Mouse (Mus musculus) layer of hippocampus, adult 9-10 months (tissue): ENCODE measurements around the gene Spata13.
A peak's percentile ranks its signal among the peaks of the same experiment; 100 is the strongest.

Experiments used
- DNase-seq: peaks from one replicate; pipeline ENCODE4 v3.0.0; 2022; ENCODE audit warnings: low spot score

The Spata13 gene

DNA sequence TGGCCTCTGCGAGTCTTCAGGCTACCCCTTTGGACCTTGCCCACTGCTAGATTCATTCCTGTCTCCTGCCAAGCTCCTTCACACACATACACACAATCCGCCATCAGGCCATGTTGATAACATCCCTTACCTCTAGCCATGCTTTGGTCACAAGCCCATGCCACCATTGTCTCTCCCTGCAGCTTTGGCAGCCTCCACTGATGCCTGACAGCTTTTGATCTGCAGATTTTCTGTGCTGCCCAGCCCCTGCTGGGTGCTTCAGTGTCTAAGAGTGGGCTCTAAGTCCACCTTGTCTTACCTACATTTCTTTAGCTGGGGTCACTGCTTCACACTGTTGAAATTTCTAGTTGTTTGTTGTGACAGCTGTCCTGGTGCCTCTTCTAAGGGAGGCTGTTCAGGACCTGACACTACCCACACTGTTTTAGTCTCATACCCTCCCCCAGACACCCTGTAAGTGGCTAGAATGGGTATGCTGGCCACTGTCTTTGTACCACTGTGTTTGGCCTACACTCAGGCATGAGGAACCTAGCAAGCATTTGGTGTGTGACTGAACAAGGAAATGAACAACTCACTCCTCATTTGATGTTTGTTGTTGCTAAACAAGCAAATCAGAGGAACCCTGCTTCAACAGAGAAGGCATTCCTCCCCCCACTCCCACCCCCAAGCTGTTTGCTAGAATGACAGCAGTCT lies 43.0 kb downstream of the Spata13 start:
- no peak for DNase-seq

DNA sequence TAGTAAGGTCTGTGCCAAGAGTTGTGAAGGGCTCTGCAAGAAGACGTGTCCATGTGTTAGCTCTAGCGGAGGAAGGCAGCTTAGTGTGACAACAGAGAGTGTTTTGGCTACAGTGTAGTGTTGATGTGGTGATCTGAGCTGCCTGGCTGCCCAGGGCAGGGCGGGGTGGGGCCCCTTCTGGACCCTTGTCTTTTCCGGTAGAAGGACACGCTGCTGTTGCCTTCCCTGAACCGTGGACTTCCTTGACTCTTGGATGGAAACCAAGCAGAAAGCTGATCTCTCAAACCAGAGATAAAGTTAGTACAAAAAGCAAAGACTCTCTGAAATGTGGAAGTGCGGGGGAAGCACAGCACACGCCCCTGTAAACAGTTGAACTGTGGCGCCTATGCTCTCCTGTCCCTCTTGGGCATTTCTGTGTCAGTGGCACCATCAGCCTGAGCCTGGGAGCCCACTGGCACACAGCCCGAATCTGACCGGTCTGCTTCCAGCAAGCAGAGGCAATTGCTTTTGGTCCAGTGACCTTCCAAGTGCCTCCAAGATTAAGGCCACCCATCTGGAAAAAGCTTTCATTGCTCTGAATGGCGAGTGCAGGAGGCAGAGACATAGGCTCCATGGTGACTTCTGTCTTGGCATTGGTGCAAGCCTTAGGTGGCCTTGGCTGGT lies 48.7 kb downstream of the Spata13 start:
- no peak for DNase-seq

DNA sequence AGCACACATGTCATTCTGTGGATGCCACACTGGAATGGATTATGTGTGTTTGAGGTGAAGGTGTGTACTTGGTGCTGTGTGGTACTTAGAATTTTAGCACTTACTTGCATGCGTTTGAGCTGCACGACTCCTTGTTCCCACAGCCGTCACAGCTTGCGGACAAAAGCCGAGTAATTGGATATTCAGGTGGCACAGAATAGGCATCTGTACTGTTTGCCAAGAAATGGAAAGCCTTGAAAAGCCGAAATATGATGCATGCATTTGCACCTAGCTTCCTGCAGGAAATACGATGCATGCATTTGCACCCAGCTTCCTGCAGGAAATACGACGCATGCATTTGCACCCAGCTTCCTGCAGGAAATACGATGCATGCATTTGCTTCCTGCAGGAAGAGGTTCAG lies 50.2 kb downstream of the Spata13 start:
- no peak for DNase-seq

DNA sequence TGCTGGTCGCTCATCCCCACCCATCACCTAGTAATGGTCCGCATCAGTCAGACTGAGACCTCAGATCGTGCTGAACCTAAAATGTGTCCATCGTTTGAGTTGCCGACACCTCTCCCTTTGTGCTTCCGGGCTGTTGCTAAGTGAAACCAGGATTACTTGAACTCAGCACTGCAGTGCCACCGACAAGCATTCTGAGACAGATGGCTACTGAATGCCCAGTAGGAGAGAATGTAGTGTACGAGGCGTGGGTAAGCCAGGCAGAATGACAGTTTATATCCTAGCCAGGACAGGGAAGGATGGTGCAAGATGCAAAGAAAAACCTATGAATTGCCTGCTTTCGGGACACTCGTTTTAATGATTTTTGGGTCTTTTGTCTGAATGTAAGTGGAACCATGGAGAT lies 52.9 kb downstream of the Spata13 start:
- no peak for DNase-seq

DNA sequence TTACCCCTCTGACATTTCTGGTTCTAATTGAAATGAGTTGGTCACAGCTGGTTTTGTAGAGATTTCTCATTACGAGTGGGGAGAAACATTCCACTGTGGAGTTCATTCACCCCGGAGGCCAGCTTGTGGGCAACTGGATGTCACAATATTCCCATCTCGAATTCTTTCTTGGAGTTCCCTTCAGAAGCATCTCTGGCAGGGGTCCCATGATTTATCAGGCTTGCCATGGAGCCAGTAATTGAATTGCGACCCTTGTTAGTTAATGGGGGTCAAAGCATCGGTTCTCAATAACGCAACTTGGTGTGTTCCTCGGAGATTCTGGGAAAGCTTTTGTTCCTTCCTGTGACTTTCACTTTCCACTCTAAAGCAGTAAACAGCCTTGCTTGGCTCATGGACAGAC lies 53.4 kb downstream of the Spata13 start:
- no peak for DNase-seq

DNA sequence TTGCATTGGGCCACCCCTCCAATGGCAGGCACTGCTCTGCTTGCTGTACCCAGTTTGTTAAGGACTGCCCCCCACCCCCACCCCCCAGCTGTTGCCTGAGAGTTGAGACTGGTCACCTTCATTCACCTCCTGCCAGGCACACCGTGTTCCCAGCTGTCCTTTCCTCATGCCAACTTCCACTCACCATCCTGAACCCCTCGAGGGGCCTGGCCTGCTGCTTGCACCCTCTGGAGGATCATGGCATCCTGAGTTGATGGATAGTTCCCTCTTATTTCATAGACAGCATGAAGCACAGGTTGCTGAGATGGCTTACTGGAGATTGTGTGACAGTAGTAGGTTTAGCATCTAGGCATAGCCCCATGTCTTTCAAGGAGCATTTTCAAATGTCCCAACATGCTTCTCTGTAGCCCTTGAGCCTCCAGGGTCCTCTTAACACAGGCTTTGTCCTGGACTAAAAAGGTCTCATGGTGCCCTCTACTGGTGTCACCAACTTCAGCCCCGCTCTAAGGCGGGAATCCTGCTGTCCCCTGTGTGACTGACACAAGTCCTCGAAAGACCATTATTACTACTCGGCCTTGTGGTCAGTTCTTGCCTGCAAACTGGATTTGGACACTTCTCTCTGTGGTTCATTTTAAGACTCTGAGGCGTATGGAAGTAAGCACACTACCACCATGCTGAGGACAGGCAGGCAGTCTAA lies 54.9 kb downstream of the Spata13 start:
- DNase-seq, result no peak

DNA sequence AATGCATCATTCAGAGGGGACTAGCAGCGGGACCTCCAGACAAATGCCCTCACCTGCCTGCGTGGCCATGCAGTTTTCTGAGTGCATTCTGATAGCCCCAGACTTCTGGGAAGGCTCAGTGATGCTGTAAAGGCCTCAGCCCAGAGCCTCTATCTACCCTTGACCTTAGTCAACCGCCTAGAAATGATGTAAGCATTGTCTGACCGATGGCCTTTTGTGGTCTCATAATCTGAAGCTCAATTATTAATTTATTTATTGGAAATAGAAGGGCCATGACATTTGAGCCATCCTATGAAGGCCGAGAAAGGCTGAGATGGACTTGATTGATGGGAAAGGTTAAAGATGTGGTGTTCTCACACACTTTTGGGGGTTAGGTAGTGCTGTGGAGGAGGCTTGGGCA lies 56.0 kb downstream of the Spata13 start:
- DNase-seq, result no peak

DNA sequence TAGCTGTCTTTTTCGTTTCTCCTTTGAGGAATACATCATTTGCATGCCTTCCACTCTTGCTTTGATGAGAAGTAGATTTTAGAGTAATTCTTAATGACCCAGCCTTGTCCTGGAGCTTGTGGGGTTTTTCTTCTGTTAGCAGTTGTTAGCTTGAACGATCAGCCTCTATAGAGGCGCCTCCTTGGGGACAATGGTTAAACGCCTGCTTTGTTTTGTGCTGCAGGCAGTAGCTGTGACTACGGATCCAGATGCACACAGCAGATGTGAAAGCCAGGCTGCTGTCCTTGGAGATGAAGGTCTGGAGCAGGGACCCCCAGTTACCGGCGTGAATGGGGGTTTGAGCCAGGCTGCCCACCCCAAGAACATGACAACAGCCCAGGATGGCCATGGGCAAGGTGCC lies 56.8 kb downstream of the Spata13 start:
- no peak for DNase-seq

DNA sequence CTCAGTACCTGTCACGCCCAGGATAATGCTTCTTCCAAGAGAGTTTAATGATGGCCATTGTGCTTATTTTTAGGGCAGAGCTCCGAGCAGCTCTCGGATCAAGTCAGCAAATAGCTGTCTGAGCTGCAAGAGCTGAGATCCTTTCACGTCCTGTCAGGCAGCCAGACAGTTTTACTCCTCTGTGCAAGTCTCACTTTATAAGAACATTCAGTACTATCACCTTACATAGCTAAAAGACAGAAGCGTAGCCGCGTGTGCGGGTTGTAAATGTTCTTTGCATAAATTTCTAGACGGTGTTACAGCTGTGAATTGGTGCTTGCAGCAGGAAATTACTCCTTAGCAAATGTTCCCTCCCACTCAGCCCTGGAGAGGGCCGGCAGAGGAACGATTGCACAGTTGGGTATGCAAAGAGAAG lies 59.3 kb downstream of the Spata13 start:
- no peak for DNase-seq

DNA sequence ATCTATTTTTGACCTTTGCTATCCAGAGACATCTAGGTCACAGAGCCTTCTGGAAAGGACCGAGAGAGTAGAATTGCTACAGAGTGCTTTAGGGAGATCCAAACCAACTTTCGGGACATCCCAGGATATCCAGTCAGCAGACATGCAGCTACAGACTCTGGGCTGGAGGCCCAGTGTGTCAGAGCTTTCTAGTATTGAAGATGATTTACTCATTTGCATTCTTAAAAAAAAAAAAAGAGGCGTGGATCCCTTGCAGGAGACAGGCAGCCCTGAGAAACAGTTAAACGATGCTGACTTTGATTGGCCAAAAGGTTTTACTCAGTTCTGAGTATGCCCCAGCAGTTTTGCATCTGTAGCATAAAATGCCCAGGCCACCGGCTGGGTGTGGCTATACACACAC lies 59.9 kb downstream of the Spata13 start:
- no peak for DNase-seq

DNA sequence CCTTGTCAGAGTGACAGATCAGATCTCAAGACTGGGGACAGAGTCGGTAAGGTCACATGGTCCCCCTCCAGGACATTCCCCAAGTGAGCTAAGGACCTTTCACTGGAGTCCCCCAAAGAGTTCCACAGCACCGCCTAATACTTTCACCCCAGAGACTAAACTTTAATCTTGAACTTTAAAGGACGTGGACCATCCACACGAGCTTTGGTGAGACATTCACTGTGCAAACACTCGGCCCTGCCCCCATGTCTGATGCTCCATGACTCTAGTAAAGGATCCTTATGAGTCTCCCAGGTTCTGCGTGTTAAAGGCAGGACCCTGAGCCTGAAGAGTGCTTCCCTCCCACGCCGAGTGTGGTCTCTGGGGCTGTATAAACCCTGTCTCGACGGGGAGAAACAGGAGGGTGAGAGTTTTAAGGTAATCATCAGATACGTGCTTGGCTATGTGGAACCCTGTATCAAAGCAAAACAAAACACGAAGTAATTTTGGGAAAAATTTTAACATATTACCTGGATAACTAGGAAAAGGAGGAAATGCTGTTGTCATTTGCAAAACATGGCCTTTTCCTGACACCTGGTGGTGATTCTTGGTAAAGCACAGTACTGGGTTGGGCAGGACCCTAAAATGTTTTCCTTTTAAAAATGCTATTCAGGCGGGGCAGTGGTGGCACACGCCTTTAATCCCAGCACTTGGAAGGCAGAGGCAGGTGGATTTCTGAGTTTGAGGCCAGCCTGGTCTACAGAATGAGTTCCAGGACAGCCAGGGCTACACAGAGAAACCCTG lies 60.6 kb downstream of the Spata13 start:
- no peak for DNase-seq

DNA sequence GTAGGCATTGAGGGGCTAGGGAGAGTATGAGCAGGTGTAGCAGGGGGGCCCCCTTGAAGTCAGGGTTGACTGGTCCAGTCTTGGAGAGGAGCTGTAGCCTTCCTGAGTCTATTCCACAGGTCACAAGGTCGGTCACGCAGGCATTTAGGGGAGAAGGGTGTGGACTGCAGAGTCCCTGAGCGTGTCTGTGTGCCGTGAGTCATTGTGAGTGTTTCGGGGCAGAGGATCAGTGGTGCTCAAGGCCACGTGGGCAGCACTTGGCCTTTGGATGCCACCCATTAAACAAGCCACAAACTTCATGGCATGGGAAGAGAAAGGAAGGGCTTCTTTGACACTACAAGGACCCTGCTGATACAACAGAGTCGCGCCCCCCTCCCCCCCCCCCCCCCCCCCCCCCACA lies 63.5 kb downstream of the Spata13 start:
- no peak for DNase-seq

DNA sequence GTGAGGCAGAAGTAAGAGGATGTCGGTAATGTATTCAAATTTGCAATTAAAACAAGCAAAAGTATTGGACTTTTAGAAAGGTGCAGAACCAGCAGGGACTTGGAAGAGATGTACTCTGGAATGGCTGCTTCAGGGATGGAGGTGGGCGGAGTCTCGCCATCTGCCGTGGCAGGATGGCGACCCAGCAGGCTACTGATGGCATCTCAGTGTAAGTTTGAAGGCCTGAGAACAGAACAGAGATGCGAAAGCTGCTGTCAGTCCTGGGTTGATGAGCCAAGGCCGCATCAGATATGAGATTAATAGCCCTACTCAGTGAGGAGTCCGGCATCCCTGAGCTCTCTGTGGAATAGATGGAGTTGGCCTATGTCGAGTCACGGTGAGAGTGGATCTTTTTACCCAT lies 65.2 kb downstream of the Spata13 start:
- no peak for DNase-seq

DNA sequence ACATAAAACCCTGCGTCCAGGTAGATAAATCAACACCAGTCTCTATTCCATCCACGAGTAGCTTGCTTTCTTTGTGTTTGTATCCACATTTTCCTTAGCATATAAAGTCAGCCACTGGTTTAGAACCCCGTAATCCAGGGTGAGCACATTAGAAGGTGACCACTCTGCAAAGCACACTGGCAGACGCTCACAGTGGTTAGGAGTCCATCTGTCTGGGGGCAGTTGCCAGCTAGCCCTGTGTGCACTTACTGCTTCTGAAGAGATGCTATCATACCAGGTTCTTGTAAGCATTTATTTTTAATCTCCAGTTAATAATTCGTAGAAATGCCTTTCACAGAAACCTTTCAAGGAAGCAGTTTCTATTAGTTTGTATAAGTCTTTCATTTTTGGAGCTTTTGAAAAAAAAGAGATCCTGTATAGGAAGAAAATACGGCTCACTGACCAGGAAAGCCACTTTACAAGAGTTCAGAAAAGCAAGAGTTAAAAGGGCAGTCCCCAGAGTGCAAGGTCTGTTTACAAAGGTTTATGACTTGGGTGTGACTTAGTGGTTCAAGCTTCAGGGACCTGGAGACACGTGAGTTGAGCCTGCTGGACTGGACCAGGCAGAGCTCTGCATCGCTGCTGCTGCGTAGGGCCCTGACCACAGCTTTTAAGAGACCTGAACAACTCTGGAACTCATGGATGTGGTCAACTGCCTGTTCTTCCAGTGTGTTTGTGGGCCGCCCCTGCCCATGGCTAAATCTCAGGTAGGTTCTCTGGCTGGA lies 68.8 kb downstream of the Spata13 start:
- DNase-seq, result no peak

DNA sequence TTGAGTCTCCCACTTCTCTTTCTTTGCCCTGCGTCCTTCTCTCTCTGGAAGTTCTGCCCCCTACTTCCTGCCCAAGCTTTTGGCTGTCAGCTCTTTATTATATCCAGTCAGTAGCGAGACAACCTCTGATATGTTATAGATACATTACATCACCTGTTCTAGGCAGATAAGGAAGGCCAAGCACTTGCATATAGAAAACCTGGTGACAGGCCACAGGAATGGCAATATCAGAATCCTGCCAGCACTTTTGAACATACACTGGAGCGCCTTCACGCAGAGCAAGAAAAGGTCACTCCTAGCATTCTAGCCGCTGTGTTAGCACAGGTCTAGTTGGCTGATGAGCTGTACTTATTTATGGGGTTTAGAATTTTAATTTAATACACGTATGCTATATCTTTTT lies 70.7 kb downstream of the Spata13 start:
- no peak for DNase-seq

DNA sequence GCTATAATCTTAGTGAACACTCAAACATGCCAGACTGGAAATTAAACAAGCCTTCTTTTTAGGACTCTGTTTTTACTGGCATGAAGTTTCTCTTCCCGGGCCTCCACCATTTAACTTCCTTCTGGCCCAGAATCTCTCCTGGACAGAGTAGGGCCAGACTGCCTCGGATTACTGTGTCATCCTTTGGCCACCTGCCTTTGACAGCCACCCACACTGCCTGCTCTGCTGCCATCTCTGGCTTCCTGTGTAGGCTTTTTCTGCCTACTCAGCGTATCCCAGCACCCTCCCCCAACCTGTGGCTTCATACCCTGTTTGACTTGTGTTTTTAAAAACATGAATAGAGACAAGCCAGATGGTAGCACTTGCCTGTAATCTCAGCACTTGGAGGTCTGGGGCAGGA lies 71.2 kb downstream of the Spata13 start:
- DNase-seq, result peak; percentile 31

DNA sequence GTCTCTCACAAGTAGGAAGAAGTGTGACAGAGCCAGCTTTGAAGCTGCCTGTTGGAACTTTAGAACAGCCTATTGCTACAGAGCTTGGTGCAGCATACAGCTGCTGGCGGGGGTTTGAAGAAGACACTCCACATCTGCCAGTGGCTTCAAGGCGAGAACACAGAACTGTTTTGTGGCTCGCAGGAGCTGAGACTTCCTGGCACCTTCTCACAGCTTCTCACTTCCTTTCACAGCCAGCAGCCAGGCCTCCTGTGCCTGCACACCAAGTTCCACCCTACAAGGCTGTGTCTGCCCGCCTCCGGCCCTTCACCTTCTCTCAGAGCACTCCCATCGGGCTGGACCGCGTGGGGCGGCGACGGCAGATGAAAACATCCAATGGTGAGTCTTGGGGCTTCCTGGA lies 75.4 kb downstream of the Spata13 start:
- DNase-seq, result no peak

DNA sequence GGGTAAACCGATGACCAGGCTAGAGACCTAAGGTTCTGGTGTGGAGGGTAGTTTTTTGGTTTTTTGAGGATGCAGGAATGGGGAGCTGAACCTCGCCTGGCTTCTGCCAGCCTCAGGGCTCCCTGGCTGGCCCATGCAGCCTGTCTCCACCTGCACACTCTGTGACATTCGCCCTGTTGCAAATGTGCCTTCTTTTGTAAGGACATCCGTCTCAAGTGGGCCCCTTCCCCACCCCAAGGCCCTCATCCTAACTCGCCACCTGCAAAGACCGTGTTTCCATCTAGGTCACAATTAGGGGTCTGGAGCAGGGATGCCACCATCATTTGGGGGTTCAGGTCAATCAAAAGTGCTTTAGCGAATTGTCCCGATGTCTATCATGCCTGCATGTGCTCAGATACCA lies 75.9 kb downstream of the Spata13 start:
- DNase-seq, result no peak

DNA sequence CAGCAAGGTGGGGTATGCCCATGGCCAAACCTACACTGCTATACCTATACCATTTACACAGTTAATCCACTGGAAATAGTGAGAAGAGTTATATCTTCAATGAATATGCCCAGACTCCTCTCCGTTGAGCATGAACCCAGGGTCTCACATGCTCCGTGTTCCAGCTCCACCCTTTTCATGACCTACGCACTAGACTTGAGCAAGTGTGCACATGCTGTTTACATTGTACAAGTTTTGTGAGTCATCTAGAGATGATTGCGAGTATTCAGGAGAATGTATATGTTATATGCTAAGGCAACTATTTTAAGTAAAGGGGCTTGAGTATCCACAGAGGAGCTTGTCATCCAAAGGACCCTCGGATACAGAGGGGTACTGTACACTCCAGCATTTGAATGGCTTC lies 77.4 kb downstream of the Spata13 start:
- no peak for DNase-seq

DNA sequence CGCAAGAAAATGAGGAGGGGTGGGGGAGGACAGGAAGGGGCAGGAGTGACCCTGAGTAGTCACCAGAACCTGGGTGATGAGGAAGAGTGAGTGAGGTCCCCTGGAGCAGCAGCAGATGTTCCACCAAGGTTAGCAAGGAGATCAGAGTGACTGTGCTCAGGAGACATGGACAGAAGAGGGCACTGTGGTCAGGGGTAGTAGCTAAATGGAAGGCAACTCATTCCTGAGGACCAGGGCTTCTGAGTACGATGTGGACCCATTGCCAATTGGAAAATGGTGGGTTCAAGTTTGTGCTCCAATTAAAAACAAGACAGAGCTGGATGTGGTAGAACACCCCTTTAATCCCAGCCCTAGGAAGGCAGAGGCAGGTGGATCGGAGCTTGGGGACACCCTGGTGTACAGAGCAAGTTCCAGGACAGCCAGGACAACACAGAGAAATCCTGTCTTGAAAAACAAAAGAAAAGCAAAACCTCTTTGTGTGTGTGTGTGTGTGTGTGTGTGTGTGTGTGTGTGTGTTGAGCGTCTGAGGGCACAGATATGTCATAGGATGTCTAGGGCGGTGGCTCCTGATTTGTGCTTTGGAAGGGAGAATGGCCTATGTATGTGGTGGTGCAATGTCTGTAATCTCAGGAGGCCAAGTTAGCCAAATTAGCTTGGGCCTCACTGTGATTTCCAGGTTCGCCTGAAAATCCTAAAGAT lies 77.9 kb downstream of the Spata13 start:
- no peak for DNase-seq

DNA sequence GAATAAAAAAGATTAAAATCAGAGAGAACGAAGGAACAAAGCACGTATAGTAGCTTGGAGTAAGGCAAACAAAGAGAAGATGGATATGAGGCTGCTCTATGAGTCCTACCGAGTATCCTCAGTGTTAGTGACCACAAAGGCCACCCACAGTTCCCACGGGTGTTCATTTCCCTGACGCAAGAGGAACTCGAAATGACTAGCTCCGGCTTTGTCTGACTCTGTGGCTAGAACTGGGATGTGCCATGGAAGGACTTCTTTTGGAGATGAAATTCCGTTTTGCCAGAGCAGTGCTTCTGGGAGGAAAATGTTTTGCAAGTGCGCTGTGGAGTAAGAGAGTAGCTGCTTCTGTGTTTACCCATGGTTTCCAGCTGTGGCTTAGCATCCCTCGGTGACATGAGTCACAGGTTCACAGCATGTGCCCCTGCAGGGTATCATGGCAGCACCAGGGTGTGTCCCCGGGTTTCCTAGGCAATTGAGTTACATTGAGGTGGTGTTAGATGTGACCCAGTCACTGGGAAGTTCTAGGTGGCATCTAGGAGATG lies 78.6 kb downstream of the Spata13 start:
- no peak for DNase-seq
